Mouse (Mus musculus) intestine, embryonic 16.5 days (tissue): ENCODE data around the gene Gm20604. TPM values are rescaled to one million over a fixed set of nuclear protein-coding genes. Genes with fewer than 3 reads are reported as not detected.

ENCODE experiments used
- ATAC-seq: fragments of 200-750 bp; cut with Nextera tagmentation; 2 replicates; pipeline ENCODE4 v1.8.0; 2017; ENCODE audit warnings: moderate TSS enrichment, moderate library complexity
- H3K27ac ChIP-seq: fragments of 300-500 bp; sonication (generic); 2 replicates; pipeline ENCODE4 v1.5.1; 2014; ENCODE audit warnings: mild to moderate bottlenecking, low read length
- H3K27me3 ChIP-seq: fragments of 300-500 bp; sonication (generic); replicated peaks from 2 replicates; pipeline ENCODE4 v1.6.1; 2014; ENCODE audit warnings: low read length, control low read depth, mixed read lengths; ENCODE audit not compliant: control insufficient read depth, insufficient read depth
- H3K36me3 ChIP-seq: fragments of 300-500 bp; sonication (generic); 2 replicates; pipeline ENCODE4 v1.6.1; 2014; ENCODE audit warnings: low read length, control low read depth; ENCODE audit not compliant: control insufficient read depth, insufficient read depth
- H3K4me1 ChIP-seq: fragments of 300-500 bp; sonication (generic); 2 replicates; pipeline ENCODE4 v1.6.1; 2014; ENCODE audit warnings: low read length, control low read depth, mixed read lengths; ENCODE audit not compliant: control insufficient read depth, insufficient read depth
- H3K4me2 ChIP-seq: fragments of 300-500 bp; sonication (generic); 2 replicates; pipeline ENCODE4 v1.6.1; 2014; ENCODE audit warnings: low read depth, low read length, control low read depth
- H3K4me3 ChIP-seq: fragments of 300-500 bp; sonication (generic); 2 replicates; pipeline ENCODE4 v1.5.1; 2014; ENCODE audit warnings: mild to moderate bottlenecking, low read length
- H3K9ac ChIP-seq: fragments of 300-500 bp; sonication (generic); 2 replicates; pipeline ENCODE4 v1.6.1; 2014; ENCODE audit warnings: low read depth, low read length
- H3K9me3 ChIP-seq: fragments of 300-500 bp; sonication (generic); 2 replicates; pipeline ENCODE4 v1.6.1; 2016; ENCODE audit warnings: low read length, control low read depth; ENCODE audit not compliant: control insufficient read depth
- WGBS: fragments of 180-500 bp; shearing (Covaris S2); extraction: QIAGEN DNeasy Blood & Tissue Kit; methylation state at CpG from one replicate; pipeline ENCODE4 v1.1.7; 2014; 5-methylcytosine and 5-hydroxymethylcytosine counted together
- polyA plus RNA-seq: library from polyadenylated mRNA; unstranded; fragments of >200 nt; fragmentation: Nextera tagmentation; extraction: Ambion mirVana; gene quantifications from 2 replicates; pipeline ENCODE4 v1.2.1, GENCODE M21; 2015

The Gm20604 gene
- polyA plus RNA-seq, 1 experiment from 2014 or later: 19.0 TPM

DNA sequence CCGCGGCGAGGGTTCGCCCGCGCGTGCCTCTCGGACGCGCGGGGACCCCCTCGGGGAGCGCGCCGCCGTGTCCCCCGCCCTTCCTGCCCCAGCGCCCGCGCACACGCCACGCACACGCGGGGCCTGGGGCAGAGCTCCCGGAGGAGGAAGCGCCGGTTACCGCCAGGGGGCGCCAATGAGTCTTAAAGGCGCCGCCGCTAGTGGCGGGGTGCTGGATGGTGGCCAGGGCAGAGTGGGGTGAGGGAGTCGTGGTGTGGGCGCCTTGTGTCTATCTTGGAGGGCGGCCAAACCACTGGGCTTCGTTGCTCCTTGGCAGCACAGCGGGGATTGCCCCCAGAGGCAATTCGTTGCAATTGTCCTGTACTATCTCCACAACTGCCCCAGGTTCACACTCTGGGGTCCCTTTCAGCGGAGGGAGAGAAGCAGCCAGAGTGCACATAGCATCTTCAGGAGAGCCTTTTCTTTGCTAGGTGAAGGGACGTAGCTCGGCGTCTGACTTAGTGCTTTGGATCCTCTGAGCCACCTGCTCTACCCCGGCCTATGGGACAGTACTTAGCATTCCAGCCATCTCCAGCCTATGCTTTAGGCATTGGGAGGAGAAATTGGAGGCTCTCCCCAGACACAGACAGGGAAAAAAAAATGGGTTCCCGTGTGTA is 53.1 kb downstream of the Gm20604 start:
- peaks cover 52% of the 10 kb centered on the region for H3K4me1 ChIP-seq
- ATAC-seq: peak; percentile 74
- 2% methylated on average over 45 of the region's 45 CpGs for WGBS

GRCm38 (mm10) chr12:102704457-102705198 is 53.8 kb downstream of the Gm20604 start, which contains the start of gene Itpk1:
Gene Itpk1, minus strand, starts transcription at chr12:102704930.
- peak; percentile 89 for ATAC-seq
- peak within 1 kb of the TSS; percentile 92 for H3K27ac ChIP-seq
- H3K9me3 ChIP-seq: no peaks in the 10 kb centered on the region
- under 1% methylated on average over 78 of the region's 105 CpGs for WGBS
- H3K9ac ChIP-seq: peak within 1 kb of the TSS; percentile 87
- H3K36me3 ChIP-seq: no peaks in the 10 kb centered on the region
- peaks cover 59% of the 10 kb centered on the region for H3K4me1 ChIP-seq
- H3K4me3 ChIP-seq: peak within 1 kb of the TSS; percentile 84
- peak within 1 kb of the TSS; percentile 91 for H3K4me2 ChIP-seq
- H3K27me3 ChIP-seq: no peaks in the 10 kb centered on the region

More for the DNA sequence above, 53.1 kb downstream of the Gm20604 start:
- Histone ChIP-seq H3K27me3 (no peaks in the 10 kb centered on the region), H3K9ac (peak overlapping the region; percentile 87), H3K4me2 (peak overlapping the region; percentile 91), H3K9me3 (no peaks in the 10 kb centered on the region), H3K4me3 (peak overlapping the region; percentile 84), H3K36me3 (no peaks in the 10 kb centered on the region), H3K27ac (peak overlapping the region; percentile 92)

DNA sequence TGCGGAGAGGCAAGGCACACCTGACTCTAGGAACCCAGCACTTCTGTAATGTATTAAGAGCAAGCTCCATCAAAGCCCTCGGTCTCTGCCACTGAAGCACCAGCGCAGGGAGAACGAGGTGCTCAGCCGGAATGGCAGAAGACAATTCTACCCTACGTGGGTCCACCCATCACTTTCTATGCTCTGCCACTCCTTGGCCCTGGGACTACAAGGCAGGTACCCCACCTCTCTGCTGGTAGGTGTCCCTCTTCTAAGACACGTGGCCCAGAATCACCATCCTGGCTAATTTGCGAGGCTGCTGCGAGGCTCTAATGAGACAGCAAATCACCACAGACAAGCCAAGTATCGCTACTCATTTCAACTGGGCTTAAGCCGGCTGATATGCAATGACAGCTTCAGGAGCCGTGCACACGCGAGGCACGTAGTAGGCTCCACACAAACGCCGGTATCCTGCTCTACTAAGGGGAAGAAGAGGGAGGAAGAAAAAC is 54.5 kb downstream of the Gm20604 start:
- Histone ChIP-seq H3K9ac (peak overlapping the region; percentile 87), H3K36me3 (no peaks in the 10 kb centered on the region), H3K4me1 (peaks cover 65% of the 10 kb centered on the region), H3K9me3 (no peaks in the 10 kb centered on the region), H3K27me3 (no peaks in the 10 kb centered on the region), H3K27ac (peak overlapping the region; percentile 84), H3K4me3 (peak overlapping the region; percentile 84), H3K4me2 (peak overlapping the region; percentile 91)
- WGBS: 8% methylated on average over 17 of the region's 17 CpGs
- 0 out of 2 replicates have a peak, but pooled peaks have one; percentile 0 for ATAC-seq

- Histone ChIP-seq H3K36me3 (no peaks in the 10 kb centered on the region), H3K27ac (peak overlapping the region; percentile 84), H3K4me1 (peaks cover 69% of the 10 kb centered on the region), H3K4me3 (peak overlapping the region; percentile 84), H3K9ac (peak overlapping the region; percentile 87), H3K4me2 (peak overlapping the region; percentile 91), H3K27me3 (no peaks in the 10 kb centered on the region), H3K9me3 (no peaks in the 10 kb centered on the region)
- WGBS: 48% methylated on average over 6 of the region's 6 CpGs
- ATAC-seq: no peak
These were observed 55.0 kb downstream of the Gm20604 start for GRCm38 (mm10) chr12:102703441-102703840.

GRCm38 (mm10) chr12:102703111-102703412 is 55.4 kb downstream of the Gm20604 start:
- no peaks in the 10 kb centered on the region for H3K36me3 ChIP-seq
- H3K4me3 ChIP-seq: peak overlapping the region; percentile 84
- no peaks in the 10 kb centered on the region for H3K9me3 ChIP-seq
- H3K27me3 ChIP-seq: no peaks in the 10 kb centered on the region
- no peak for ATAC-seq
- H3K27ac ChIP-seq: peak overlapping the region; percentile 84
- peaks cover 69% of the 10 kb centered on the region for H3K4me1 ChIP-seq
- WGBS: 11% methylated on average over 4 of the region's 4 CpGs
- H3K9ac ChIP-seq: peak overlapping the region; percentile 87
- peak overlapping the region; percentile 91 for H3K4me2 ChIP-seq

GRCm38 (mm10) chr12:102702356-102703110 is 55.9 kb downstream of the Gm20604 start:
- peak overlapping the region; percentile 84 for H3K4me3 ChIP-seq
- no peaks in the 10 kb centered on the region for H3K9me3 ChIP-seq
- no peaks in the 10 kb centered on the region for H3K36me3 ChIP-seq
- H3K27ac ChIP-seq: peak overlapping the region; percentile 84
- 12% methylated on average over 15 of the region's 15 CpGs for WGBS
- peaks cover 74% of the 10 kb centered on the region for H3K4me1 ChIP-seq
- no peak for ATAC-seq
- H3K27me3 ChIP-seq: no peaks in the 10 kb centered on the region
- peak overlapping the region; percentile 87 for H3K9ac ChIP-seq
- peak overlapping the region; percentile 91 for H3K4me2 ChIP-seq

DNA sequence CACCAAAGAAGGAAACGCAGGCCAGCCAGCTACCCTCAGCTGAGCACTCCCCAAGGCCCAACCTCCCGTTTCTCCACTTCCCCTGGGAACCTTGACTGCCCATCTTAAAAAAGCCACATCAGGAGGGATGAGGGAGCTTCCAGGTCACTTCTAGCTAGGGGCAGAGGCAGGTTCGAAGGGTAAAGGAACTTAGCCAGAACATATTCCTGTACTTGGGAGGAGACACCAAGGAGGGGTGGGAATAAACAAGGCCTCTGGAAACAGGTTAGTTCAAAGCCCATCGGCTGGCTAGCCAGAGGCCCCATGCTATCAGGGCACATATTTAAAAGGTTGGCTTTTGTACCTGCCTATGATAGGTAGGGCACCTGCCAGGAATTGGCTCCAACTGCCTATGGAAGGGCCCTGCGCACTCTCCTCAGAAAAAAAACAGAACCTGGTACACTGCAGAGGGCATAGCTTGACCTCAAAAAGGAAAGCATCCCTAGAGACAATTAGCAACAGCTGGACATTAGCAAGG is 56.7 kb downstream of the Gm20604 start:
- H3K27ac ChIP-seq: no peak overlapping the region
- H3K4me3 ChIP-seq: peak overlapping the region; percentile 84; the same call in 1 of the 2 replicates
- no peaks in the 10 kb centered on the region for H3K27me3 ChIP-seq
- no peaks in the 10 kb centered on the region for H3K36me3 ChIP-seq
- no peak overlapping the region for H3K9ac ChIP-seq
- ATAC-seq: no peak
- H3K4me2 ChIP-seq: peak overlapping the region; percentile 91
- WGBS: 79% methylated on average over 5 of the region's 5 CpGs
- no peaks in the 10 kb centered on the region for H3K9me3 ChIP-seq
- H3K4me1 ChIP-seq: peaks cover 77% of the 10 kb centered on the region

- Histone ChIP-seq H3K9me3 (no peaks in the 10 kb centered on the region), H3K4me3 (no peak overlapping the region), H3K27me3 (no peaks in the 10 kb centered on the region), H3K4me2 (no peak overlapping the region), H3K36me3 (no peaks in the 10 kb centered on the region), H3K9ac (no peak overlapping the region), H3K4me1 (peaks cover 78% of the 10 kb centered on the region), H3K27ac (peak overlapping the region; percentile 19; the same call in 1 of the 2 replicates)
- 59% methylated on average over 12 of the region's 12 CpGs for WGBS
- ATAC-seq: no peak
These were observed 58.0 kb downstream of the Gm20604 start for GRCm38 (mm10) chr12:102700453-102700852.

- H3K4me2 ChIP-seq: no peak overlapping the region
- no peaks in the 10 kb centered on the region for H3K36me3 ChIP-seq
- H3K9me3 ChIP-seq: no peaks in the 10 kb centered on the region
- no peaks in the 10 kb centered on the region for H3K27me3 ChIP-seq
- no peak overlapping the region for H3K9ac ChIP-seq
- 54% methylated on average over 1 of the region's 1 CpGs for WGBS
- peak overlapping the region; percentile 37; the same call in 1 of the 2 replicates for H3K27ac ChIP-seq
- peaks cover 82% of the 10 kb centered on the region for H3K4me1 ChIP-seq
- H3K4me3 ChIP-seq: no peak overlapping the region
- ATAC-seq: no peak
These were observed 59.3 kb downstream of the Gm20604 start for GRCm38 (mm10) chr12:102699156-102699555.
